Mouse (Mus musculus): ENCODE data around the gene Zdhhc22. TPM values are rescaled to one million over a fixed set of nuclear protein-coding genes. Genes with fewer than 3 reads are reported as not detected.

Zdhhc22 gene
- polyA plus RNA-seq, 1 experiment = 0.86 TPM

DNA sequence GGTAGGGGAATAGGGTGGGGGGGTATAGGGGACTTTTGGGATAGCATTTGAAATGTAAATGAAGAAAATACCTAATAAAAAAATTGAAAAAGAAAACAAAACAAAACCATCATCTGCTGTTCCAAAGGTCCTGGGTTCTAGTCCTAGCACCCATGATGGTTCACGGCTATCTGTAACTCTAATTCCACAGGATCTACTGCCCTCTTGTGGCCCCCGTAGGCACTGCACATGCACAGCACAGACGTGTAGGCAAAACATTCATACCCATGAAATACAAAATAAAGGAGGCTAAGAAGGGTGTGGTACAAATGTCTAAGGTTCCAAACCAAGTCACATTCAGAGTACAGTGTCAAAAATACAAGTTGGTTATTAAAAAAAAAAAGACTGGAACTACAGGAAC is 26.8 kb upstream of the Zdhhc22 start:
- Histone ChIP-seq H3K27ac (ENCODE audit: control insufficient read depth, insufficient read depth, low read length) (no peak overlapping the region), H3K4me1 (replicated peaks; ENCODE audit: control insufficient read depth, insufficient read depth, low read length) (no peaks in the 10 kb centered on the region), H3K36me3 (ENCODE audit: control insufficient read depth, insufficient read depth, low read length) (no peaks in the 10 kb centered on the region), H3K27me3 (ENCODE audit: control insufficient read depth, insufficient read depth, low read length) (no peaks in the 10 kb centered on the region), H3K4me3 (ENCODE audit: control insufficient read depth, insufficient read depth, low read length) (no peak overlapping the region)
- DNase-seq = peak; percentile 58
- TF ChIP-seq CTCF (IDR thresholded peaks at IDR 0.05; ENCODE audit: borderline replicate concordance, control insufficient read depth, extremely low read depth, insufficient read depth, low read length, poor library complexity) (no peak), POLR2A (IDR thresholded peaks at IDR 0.05; ENCODE audit: control insufficient read depth, extremely low read depth, insufficient read depth, low read length, poor library complexity) (no peak)
- WGBS = 53% methylated on average over 3 of the region's 3 CpGs

DNA sequence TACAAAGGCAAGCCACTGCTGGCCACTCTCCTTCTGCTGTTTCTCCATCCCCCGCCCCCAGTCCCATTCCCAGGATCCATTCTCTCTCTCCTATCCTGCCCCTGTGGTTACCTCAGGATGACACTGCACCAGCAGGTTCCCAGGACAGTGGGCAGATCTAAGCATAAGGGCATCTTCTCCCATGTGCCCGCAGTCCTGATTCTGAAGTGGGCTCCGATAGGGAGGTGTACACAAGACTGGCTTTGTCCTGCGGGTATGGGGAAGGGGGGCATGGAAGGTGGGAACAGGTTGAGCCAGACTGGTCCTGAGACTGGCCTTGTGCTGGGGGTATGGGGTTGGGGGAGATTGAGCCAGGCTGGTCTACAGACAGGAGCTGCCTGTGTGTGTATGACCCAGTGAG is 14.4 kb upstream of the Zdhhc22 start:
- no peaks in the 10 kb centered on the region for H3K27me3 ChIP-seq (ENCODE audit: control insufficient read depth, insufficient read depth, low read length)
- TF ChIP-seq CTCF (IDR thresholded peaks at IDR 0.05; ENCODE audit: borderline replicate concordance, control insufficient read depth, extremely low read depth, insufficient read depth, low read length, poor library complexity) (no peak), POLR2A (IDR thresholded peaks at IDR 0.05; ENCODE audit: control insufficient read depth, extremely low read depth, insufficient read depth, low read length, poor library complexity) (no peak)
- H3K4me1 ChIP-seq (replicated peaks; ENCODE audit: control insufficient read depth, insufficient read depth, low read length) = no peaks in the 10 kb centered on the region
- no peak for DNase-seq
- WGBS = 93% methylated on average over 4 of the region's 4 CpGs
- no peak overlapping the region for H3K27ac ChIP-seq (ENCODE audit: control insufficient read depth, insufficient read depth, low read length)
- no peak overlapping the region for H3K4me3 ChIP-seq (ENCODE audit: control insufficient read depth, insufficient read depth, low read length)
- no peaks in the 10 kb centered on the region for H3K36me3 ChIP-seq (ENCODE audit: control insufficient read depth, insufficient read depth, low read length)

GRCm38 (mm10) chr12:87003606-87004005 is 13.4 kb upstream of the Zdhhc22 start:
- H3K36me3 ChIP-seq (ENCODE audit: control insufficient read depth, insufficient read depth, low read length) = no peaks in the 10 kb centered on the region
- H3K27ac ChIP-seq (ENCODE audit: control insufficient read depth, insufficient read depth, low read length) = no peak overlapping the region
- no peaks in the 10 kb centered on the region for H3K4me1 ChIP-seq (replicated peaks; ENCODE audit: control insufficient read depth, insufficient read depth, low read length)
- no peak for TF ChIP-seq POLR2A (IDR thresholded peaks at IDR 0.05; ENCODE audit: control insufficient read depth, extremely low read depth, insufficient read depth, low read length, poor library complexity)
- no peak for TF ChIP-seq CTCF (IDR thresholded peaks at IDR 0.05; ENCODE audit: borderline replicate concordance, control insufficient read depth, extremely low read depth, insufficient read depth, low read length, poor library complexity)
- DNase-seq = no peak
- no peak overlapping the region for H3K4me3 ChIP-seq (ENCODE audit: control insufficient read depth, insufficient read depth, low read length)
- no peaks in the 10 kb centered on the region for H3K27me3 ChIP-seq (ENCODE audit: control insufficient read depth, insufficient read depth, low read length)
- WGBS = 51% methylated on average over 3 of the region's 3 CpGs

GRCm38 (mm10) chr12:87002815-87003214 is 12.6 kb upstream of the Zdhhc22 start:
- no peak for DNase-seq
- TF ChIP-seq CTCF (IDR thresholded peaks at IDR 0.05; ENCODE audit: borderline replicate concordance, control insufficient read depth, extremely low read depth, insufficient read depth, low read length, poor library complexity) (no peak), POLR2A (IDR thresholded peaks at IDR 0.05; ENCODE audit: control insufficient read depth, extremely low read depth, insufficient read depth, low read length, poor library complexity) (no peak)
- WGBS = 81% methylated on average over 7 of the region's 7 CpGs
- Histone ChIP-seq H3K4me3 (ENCODE audit: control insufficient read depth, insufficient read depth, low read length) (no peak overlapping the region), H3K4me1 (replicated peaks; ENCODE audit: control insufficient read depth, insufficient read depth, low read length) (no peaks in the 10 kb centered on the region), H3K27ac (ENCODE audit: control insufficient read depth, insufficient read depth, low read length) (no peak overlapping the region), H3K36me3 (ENCODE audit: control insufficient read depth, insufficient read depth, low read length) (no peaks in the 10 kb centered on the region), H3K27me3 (ENCODE audit: control insufficient read depth, insufficient read depth, low read length) (no peaks in the 10 kb centered on the region)

DNA sequence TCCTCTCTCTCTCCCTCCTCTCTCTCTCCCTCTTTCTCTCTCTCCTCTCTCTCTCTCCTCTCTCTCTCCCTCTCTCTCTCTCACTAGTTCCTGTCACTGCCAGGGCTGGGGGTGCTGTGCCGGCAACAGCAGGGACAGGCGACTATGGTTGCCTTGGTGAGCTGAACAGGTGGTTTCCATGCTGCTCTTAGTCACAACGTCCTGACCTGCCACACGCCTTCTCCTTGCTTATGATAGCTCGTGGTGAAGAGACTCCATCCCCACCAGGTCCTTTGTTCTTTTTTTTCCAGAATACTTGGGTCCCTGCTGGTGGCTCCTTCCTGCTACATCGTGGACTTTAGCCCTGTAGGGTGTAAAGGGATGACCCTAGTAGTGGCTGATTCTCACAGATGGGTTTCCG is 12.0 kb upstream of the Zdhhc22 start:
- WGBS = 49% methylated on average over 7 of the region's 7 CpGs
- H3K27me3 ChIP-seq (ENCODE audit: control insufficient read depth, insufficient read depth, low read length) = no peaks in the 10 kb centered on the region
- no peak overlapping the region for H3K4me3 ChIP-seq (ENCODE audit: control insufficient read depth, insufficient read depth, low read length)
- no peaks in the 10 kb centered on the region for H3K36me3 ChIP-seq (ENCODE audit: control insufficient read depth, insufficient read depth, low read length)
- no peak overlapping the region for H3K27ac ChIP-seq (ENCODE audit: control insufficient read depth, insufficient read depth, low read length)
- no peak for DNase-seq
- H3K4me1 ChIP-seq (replicated peaks; ENCODE audit: control insufficient read depth, insufficient read depth, low read length) = no peaks in the 10 kb centered on the region
- TF ChIP-seq POLR2A (IDR thresholded peaks at IDR 0.05; ENCODE audit: control insufficient read depth, extremely low read depth, insufficient read depth, low read length, poor library complexity) (no peak), CTCF (IDR thresholded peaks at IDR 0.05; ENCODE audit: borderline replicate concordance, control insufficient read depth, extremely low read depth, insufficient read depth, low read length, poor library complexity) (no peak)

GRCm38 (mm10) chr12:87000840-87001176 is 10.6 kb upstream of the Zdhhc22 start:
- Histone ChIP-seq H3K4me3 (ENCODE audit: control insufficient read depth, insufficient read depth, low read length) (no peak overlapping the region), H3K4me1 (replicated peaks; ENCODE audit: control insufficient read depth, insufficient read depth, low read length) (no peaks in the 10 kb centered on the region), H3K36me3 (ENCODE audit: control insufficient read depth, insufficient read depth, low read length) (no peaks in the 10 kb centered on the region), H3K27ac (ENCODE audit: control insufficient read depth, insufficient read depth, low read length) (no peak overlapping the region), H3K27me3 (ENCODE audit: control insufficient read depth, insufficient read depth, low read length) (no peaks in the 10 kb centered on the region)
- no peak for DNase-seq
- no peak for TF ChIP-seq POLR2A (IDR thresholded peaks at IDR 0.05; ENCODE audit: control insufficient read depth, extremely low read depth, insufficient read depth, low read length, poor library complexity)
- no peak for TF ChIP-seq CTCF (IDR thresholded peaks at IDR 0.05; ENCODE audit: borderline replicate concordance, control insufficient read depth, extremely low read depth, insufficient read depth, low read length, poor library complexity)
- WGBS = 47% methylated on average over 6 of the region's 6 CpGs

- WGBS = 54% methylated on average over 5 of the region's 5 CpGs
- Histone ChIP-seq H3K27ac (ENCODE audit: control insufficient read depth, insufficient read depth, low read length) (no peak overlapping the region), H3K27me3 (ENCODE audit: control insufficient read depth, insufficient read depth, low read length) (no peaks in the 10 kb centered on the region), H3K36me3 (ENCODE audit: control insufficient read depth, insufficient read depth, low read length) (no peaks in the 10 kb centered on the region), H3K4me1 (replicated peaks; ENCODE audit: control insufficient read depth, insufficient read depth, low read length) (no peaks in the 10 kb centered on the region), H3K4me3 (ENCODE audit: control insufficient read depth, insufficient read depth, low read length) (no peak overlapping the region)
- TF ChIP-seq CTCF (IDR thresholded peaks at IDR 0.05; ENCODE audit: borderline replicate concordance, control insufficient read depth, extremely low read depth, insufficient read depth, low read length, poor library complexity) = no peak
- TF ChIP-seq POLR2A (IDR thresholded peaks at IDR 0.05; ENCODE audit: control insufficient read depth, extremely low read depth, insufficient read depth, low read length, poor library complexity) = no peak
- DNase-seq = no peak
These were observed 10.1 kb upstream of the Zdhhc22 start for GRCm38 (mm10) chr12:87000151-87000839.
